Mouse (Mus musculus) lung, adult 2 months (tissue): ENCODE data around the gene Cyyr1.

ENCODE experiments used
- CTCF ChIP-seq: fragments of 200-500 bp; IDR thresholded peaks from 2 replicates; pipeline ENCODE4 v1.5.1; 2011; ENCODE audit warnings: mild to moderate bottlenecking, low read length, control low read depth; ENCODE audit not compliant: insufficient read depth
- POLR2A ChIP-seq: fragments of 200-500 bp; IDR thresholded peaks from 2 replicates; pipeline ENCODE4 v1.6.1; 2011; ENCODE audit warnings: low read depth, mild to moderate bottlenecking, control low read depth, low read length, borderline replicate concordance; ENCODE audit errors: extremely low read depth

GRCm38 (mm10) chr16:85470057-85470456 is 83.1 kb downstream of the Cyyr1 start:
- no peak for TF ChIP-seq CTCF
- TF ChIP-seq POLR2A: no peak
